Mouse (Mus musculus) central nervous system, embryonic 11.5 days (tissue): ENCODE measurements around the gene Cdcp2. TPM values are rescaled to one million over a fixed set of nuclear protein-coding genes. Genes with fewer than 3 reads are reported as not detected.

Source experiments
- polyA plus RNA-seq: library from polyadenylated mRNA; depleted of rRNA; stranded (reverse); fragments of >200 nt; gene quantifications from 2 replicates; pipeline ENCODE4 v1.2.3, GENCODE M21; 2012; rRNA removed

Gene Cdcp2
- 0.13 and 0.14 TPM in 2 replicates for polyA plus RNA-seq

GRCm38 (mm10) chr4:107096841-107097373 is at the start of gene Cdcp2:
Gene Cdcp2, plus strand, starts transcription at chr4:107096891.

GRCm38 (mm10) chr4:107066252-107067124 is 30.2 kb upstream of the Cdcp2 start, which contains the start of the genes Mrpl37 and Cyb5rl:
Gene Mrpl37, minus strand, starts transcription at chr4:107066868.
Gene Cyb5rl, plus strand, starts transcription at chr4:107066988.

Other genes with a start within 250 kb of the Cdcp2 start
- 183 and 250 TPM in 2 replicates for gene Ssbp3, start 186.2 kb upstream of the Cdcp2 start, polyA plus RNA-seq
- gene Mrpl37, start 30.0 kb upstream of the Cdcp2 start, polyA plus RNA-seq: 81.7 and 98.0 TPM in 2 replicates
- 7.7 and 10.4 TPM in 2 replicates for gene Cyb5rl, start 29.9 kb upstream of the Cdcp2 start, polyA plus RNA-seq
- 98.2 and 148 TPM in 2 replicates for gene Tmem59, start 81.5 kb downstream of the Cdcp2 start, polyA plus RNA-seq
- gene Tceanc2, start 82.2 kb downstream of the Cdcp2 start, polyA plus RNA-seq: 19.2 and 20.6 TPM in 2 replicates
- 0.07 and 0.12 TPM in 2 replicates for gene Ldlrad1, start 112.3 kb downstream of the Cdcp2 start, polyA plus RNA-seq
- gene Lrrc42, start 156.6 kb downstream of the Cdcp2 start, polyA plus RNA-seq: 44.3 and 48.1 TPM in 2 replicates
- 23.1 and 24.0 TPM in 2 replicates for gene Hspb11, start 156.7 kb downstream of the Cdcp2 start, polyA plus RNA-seq
- not detected in 2 replicates for gene Dio1, start 210.3 kb downstream of the Cdcp2 start, polyA plus RNA-seq
- 22.5 and 30.7 TPM in 2 replicates for gene Yipf1, start 217.5 kb downstream of the Cdcp2 start, polyA plus RNA-seq